Mouse (Mus musculus) urinary bladder, postnatal 10 days (tissue): ENCODE measurements around the gene Vcp.

Source experiments
- DNase-seq: peaks from one replicate; pipeline ENCODE4 v3.0.0; 2022; ENCODE audit warnings: low spot score

The Vcp gene

GRCm38 (mm10) chr4:42969304-42969703 is 31.0 kb downstream of the Vcp start, which contains the start of gene 1700022I11Rik:
Gene 1700022I11Rik, plus strand, starts transcription at chr4:42969604.
- no peak for DNase-seq

DNA sequence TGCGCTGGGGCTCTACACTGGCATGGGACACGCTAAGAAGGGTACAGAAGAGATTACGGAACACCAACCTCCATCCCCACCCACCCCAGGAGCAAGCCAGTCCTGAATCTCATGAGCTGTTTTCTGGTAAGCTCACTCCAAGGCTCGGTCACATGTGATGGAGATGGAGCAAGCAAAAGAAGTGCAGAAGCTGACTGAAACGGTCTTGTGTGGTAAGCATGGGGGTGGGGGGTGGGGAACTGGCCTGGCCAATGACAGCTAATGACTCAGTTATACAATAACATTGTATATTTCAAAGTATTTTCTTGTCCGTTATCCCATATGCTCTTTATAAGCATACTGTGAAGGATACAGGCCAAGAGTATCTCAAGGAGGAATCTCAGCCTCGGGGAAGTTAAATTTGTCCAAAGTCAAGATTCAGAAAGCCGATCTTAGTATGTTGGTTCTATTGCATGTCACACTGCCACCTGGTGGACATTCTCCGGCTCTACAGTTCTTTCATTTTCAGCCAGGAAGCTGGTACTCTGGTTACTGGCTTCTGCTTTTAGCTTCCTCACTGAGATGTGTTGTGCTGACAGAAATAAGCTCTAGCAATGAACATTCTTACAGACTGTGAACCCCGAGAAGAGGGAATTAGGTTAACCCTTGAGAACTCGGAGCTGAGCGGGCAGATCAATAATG is 35.1 kb downstream of the Vcp start:
- no peak for DNase-seq

DNA sequence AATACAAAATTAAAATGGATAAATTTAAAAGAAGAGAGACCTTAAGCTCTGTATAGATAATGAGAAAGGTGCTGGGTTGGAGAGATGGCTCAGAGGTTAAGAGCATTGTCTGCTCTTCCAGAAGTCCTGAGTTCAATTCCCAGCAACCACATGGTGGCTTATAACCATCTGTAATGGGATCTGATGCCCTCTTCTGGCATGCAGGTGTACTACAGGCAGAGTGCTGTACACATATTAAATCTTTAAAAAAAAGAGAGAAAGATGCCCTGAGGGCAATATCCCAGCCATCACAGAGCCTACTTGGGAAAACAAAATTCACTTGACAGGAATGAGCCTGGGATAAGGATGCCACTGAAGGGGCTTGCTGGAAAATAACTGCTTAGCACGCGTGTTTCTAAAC is 36.8 kb downstream of the Vcp start:
- no peak for DNase-seq

DNA sequence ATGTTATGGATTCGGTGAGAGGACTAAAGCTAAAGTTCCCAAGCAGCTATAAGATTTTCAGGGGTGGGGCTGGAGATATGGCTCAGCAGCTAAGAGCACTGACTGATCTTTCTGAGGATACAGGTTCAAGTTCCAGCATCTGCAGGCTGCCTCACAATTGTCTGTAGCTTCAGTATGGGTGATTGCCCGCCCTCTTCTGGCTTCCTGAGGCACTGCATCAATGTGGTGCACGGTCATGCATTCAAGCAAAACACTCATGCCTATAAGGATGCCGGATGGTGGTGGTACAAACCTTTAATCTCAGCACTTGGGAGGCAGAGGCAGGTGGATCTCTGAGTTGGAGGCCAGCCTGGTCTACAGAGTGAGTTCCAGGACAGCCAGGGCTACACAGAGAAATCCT is 38.7 kb downstream of the Vcp start:
- no peak for DNase-seq

DNA sequence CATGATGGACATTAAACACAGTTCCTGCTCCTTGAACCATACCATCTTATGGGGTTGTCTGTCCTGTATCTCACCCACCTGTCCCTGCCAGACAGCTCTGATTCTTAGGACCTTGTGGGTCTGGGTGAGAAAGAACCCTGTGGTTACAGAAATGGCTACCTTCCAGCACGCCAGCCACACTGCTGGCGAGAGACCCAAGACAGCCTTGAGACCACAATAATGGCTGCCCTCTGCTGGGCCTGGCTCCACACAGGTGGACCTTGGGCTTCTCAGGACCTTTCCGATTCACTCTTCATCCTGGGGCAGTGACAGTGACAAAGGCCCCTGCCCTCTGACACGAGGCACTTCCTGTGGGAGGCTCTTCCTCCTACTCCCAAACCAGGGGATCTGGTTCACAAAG is 40.9 kb downstream of the Vcp start:
- no peak for DNase-seq

- no peak for DNase-seq
These were observed 41.4 kb downstream of the Vcp start for GRCm38 (mm10) chr4:42958942-42959341.

DNA sequence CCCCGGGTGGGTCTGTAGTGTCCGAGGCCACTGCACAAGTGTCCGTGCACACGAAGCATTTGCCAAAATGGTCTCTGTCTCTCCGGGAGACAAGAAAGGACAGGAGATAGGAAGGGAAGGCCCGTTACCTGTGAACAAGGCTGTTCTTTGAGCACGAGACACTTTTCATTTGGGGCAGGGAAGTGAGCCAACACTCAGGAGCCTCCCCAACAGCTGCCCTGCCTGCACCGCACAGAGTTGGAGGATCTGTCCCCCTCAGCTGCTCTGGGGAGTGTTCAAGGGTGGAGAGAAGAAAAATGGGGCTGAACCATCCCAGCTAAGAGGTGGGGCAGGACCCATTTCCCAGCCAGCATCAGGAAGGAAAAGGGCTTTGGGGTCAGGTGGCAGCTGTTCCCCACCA is 42.3 kb downstream of the Vcp start:
- no peak for DNase-seq

- DNase-seq: no peak
These were observed 43.0 kb downstream of the Vcp start for GRCm38 (mm10) chr4:42957306-42957705.

- DNase-seq: no peak
These were observed 43.7 kb downstream of the Vcp start for GRCm38 (mm10) chr4:42956581-42956980.

GRCm38 (mm10) chr4:42955200-42955599 is 45.1 kb downstream of the Vcp start:
- no peak for DNase-seq

GRCm38 (mm10) chr4:42954297-42954696 is 46.0 kb downstream of the Vcp start:
- DNase-seq: peak; percentile 39

- no peak for DNase-seq
These were observed 46.7 kb downstream of the Vcp start for GRCm38 (mm10) chr4:42953435-42954094.

DNA sequence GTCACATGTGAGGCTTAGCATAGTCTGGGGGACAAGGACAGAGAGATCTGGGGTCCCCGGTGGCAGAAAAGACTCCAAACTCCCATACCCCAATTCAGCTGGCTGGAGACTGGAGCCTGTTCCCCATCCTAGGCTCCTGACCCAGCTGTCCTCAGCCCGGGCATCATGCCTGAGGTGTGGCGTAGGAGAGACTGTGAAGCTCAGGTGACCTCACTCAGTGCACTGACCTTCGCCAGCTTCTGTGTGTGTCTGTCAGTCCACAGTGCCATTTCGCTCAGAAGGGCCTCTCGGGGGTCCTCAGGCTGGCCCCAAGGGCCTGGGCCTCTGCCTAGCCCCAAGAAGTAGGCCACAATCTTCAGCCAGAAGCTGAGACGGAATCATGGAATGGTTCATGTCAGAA is 47.7 kb downstream of the Vcp start:
- DNase-seq: no peak

DNA sequence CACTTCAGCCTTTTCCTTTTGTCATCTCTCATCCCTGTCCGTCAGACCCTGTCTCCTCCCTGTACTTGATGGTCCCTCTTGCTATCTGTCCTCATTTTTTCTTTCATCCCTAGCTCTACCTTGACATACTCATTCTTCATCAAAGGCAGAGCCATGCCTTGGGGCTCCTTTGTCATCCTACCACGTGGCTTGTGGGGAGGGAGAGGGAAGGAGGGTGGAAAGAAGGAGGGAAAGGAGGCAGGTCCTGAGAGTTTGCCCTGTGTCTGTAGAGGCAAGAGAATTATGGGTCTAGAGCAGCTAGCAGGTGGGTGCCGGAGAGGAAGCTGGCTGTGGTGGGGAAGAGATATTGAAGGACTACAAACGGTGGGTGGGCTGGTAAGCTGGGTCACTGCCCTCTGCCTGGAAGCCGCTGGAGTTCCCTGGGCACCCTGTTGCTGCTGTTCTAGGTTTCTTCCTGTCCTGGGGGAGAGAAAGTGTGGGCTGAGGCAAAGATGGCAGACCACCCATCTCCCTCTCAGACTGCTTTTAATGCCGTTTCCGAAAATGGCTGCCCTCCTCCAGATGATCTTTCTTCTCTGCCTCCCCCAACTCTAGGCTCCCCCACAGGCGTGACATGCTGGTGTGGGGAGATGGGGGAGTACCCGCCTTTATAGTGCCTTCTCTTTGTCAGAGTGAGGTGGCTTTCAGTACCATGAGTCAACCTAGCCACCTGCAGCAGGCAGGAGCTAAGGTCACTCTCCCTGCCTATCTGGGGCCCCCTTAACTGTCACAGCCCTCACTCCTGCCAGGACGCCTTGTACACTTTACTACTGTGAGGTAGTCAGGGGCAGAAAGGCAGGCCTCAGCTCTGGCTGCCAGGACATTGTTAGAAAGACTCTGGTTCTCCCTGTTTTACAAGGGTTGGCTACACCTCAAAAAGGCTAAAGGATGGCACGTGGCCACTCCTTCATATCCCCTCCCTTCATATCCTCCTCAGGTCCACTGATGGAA is 48.8 kb downstream of the Vcp start:
- DNase-seq: no peak

GRCm38 (mm10) chr4:42950065-42950558 is 50.2 kb downstream of the Vcp start:
- DNase-seq: peak; percentile 63

DNA sequence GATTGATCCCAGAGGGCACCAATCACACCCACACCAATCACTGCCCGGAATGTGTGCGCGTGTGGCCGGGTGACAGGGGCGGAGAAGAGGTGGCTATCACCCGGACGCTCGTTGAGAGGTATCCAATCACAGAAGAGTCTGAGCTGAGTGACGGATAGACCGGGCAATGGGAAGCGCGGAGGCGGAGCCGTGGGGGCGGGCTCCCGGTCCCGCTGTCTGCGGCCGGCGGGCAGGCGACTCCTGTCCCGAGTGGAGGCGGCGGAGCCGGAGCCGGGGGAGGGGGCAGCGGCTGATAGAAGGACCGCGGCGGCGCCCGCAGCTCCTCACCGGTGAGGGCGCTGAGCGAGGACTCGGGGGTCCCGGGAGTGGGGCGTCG is 50.6 kb downstream of the Vcp start, which contains the start of gene Dnajb5:
Gene Dnajb5 (plus strand): TSS at position 139 of the 376 bp plus-strand sequence.
- DNase-seq: peak; percentile 85

DNA sequence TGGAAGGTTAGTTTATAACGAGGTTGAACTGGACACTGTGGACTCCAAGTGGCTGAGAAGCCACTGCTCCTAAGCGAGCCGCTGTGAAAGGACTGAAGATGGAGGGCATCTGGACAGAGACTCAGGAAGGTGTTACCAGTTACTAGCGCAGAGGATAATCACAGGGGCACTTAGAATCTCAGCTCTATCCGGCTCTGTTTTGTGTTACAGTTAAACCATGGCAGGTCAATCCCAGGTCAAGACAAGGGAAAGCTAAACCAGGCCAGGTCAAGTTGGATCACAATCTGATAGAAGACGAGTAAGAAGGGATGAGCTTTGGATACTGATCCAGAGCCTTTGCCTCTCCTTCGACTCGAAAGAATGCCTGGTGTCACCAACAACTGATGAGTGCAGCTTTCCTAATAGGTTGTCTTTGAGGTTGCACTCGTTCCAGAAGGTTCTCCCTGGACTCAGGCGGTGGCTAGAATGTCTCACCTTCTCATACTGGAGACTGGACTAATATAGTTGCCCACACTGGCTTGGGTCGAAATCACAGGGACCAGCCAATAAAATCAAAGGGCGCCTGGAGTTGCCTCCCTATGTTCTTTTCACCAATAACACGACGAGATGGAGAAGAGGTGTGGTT is 51.1 kb downstream of the Vcp start:
- DNase-seq: no peak

DNA sequence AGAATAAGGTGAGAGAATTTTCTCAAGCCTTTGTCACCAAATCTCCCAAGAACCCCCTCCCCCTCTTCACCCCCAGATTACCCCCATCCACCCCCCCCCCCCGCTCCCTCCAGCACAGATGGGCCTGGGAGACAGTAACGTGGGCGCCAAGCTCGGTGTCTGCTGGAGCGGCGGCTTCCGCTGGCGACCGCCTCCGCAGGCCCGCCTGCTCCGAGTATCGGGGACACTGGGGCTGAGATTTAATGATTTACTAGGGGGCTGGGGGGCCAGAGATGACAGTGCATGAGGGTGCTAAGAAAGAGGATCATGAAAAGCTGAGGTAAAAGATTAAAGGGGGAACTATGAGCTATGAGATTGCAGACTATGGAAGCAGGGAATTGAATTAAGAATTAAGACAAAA is 51.8 kb downstream of the Vcp start:
- DNase-seq: no peak

GRCm38 (mm10) chr4:42946733-42947290 is 53.5 kb downstream of the Vcp start:
- no peak for DNase-seq

- DNase-seq: no peak
These were observed 54.4 kb downstream of the Vcp start for GRCm38 (mm10) chr4:42945952-42946351.

DNA sequence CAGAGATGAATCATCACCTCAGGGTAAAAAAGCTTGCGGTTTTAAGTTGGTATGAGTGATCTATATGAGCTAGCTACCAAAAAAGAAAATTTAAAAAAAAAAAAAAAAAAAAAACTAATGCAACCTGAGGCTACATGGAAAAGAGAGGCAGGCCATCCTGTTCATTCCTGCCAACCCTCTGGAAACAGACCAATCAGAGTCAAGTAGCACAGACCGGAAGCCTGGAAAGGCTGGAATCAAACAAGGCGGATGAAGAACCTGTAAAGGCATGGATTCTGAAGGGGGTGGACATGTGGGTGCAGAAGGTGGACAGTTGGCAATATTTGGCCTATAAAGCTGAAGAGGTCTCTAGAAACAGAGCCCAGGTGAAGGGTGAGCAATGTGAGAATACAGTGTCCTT is 54.9 kb downstream of the Vcp start:
- no peak for DNase-seq

GRCm38 (mm10) chr4:42945043-42945442 is 55.3 kb downstream of the Vcp start:
- no peak for DNase-seq
